Mouse (Mus musculus) stomach, embryonic 14.5 days (tissue): ENCODE results near the gene Lemd2. TPM values are rescaled to one million over a fixed set of nuclear protein-coding genes. Genes with fewer than 3 reads are reported as not detected.

Experiments used
- ATAC-seq: fragments of 200-750 bp; cut with Nextera tagmentation; 2 replicates; pipeline ENCODE4 v1.8.0; 2017; ENCODE audit warnings: low read depth, moderate TSS enrichment; ENCODE audit not compliant: insufficient number of reproducible peaks, insufficient read depth, low FRiP score
- H3K27ac ChIP-seq: fragments of 300-500 bp; sonication (generic); 2 replicates; pipeline ENCODE4 v1.5.1; 2014; ENCODE audit warnings: mild to moderate bottlenecking, low read length, moderate library complexity, mixed read lengths
- H3K27me3 ChIP-seq: fragments of 300-500 bp; sonication (generic); 2 replicates; pipeline ENCODE4 v1.6.1; 2014; ENCODE audit warnings: low read length, control low read depth, mixed read lengths; ENCODE audit not compliant: control insufficient read depth, insufficient read depth
- H3K36me3 ChIP-seq: fragments of 300-500 bp; sonication (generic); 2 replicates; pipeline ENCODE4 v1.6.1; 2014; ENCODE audit warnings: mild to moderate bottlenecking, control low read depth, low read length, moderate library complexity, mixed read lengths; ENCODE audit not compliant: control insufficient read depth, insufficient read depth
- H3K4me1 ChIP-seq: fragments of 300-500 bp; sonication (generic); 2 replicates; pipeline ENCODE4 v1.6.1; 2014; ENCODE audit warnings: low read length, control low read depth, mixed read lengths; ENCODE audit not compliant: control insufficient read depth, insufficient read depth
- H3K4me2 ChIP-seq: fragments of 300-500 bp; sonication (generic); replicated peaks from 2 replicates; pipeline ENCODE4 v1.6.1; 2014; ENCODE audit warnings: low read depth, low read length, control low read depth
- H3K4me3 ChIP-seq: fragments of 300-500 bp; sonication (generic); 2 replicates; pipeline ENCODE4 v1.5.1; 2014; ENCODE audit warnings: low read depth, low read length, control low read depth
- H3K9ac ChIP-seq: fragments of 300-500 bp; sonication (generic); replicated peaks from 2 replicates; pipeline ENCODE4 v1.6.1; 2014; ENCODE audit warnings: low read depth, mild to moderate bottlenecking, control low read depth, low read length, moderate library complexity, mixed read lengths
- H3K9me3 ChIP-seq: fragments of 300-500 bp; sonication (generic); 2 replicates; pipeline ENCODE4 v1.6.1; 2016; ENCODE audit warnings: low read depth, low read length, control low read depth; ENCODE audit not compliant: control insufficient read depth
- WGBS: fragments of 180-500 bp; shearing (Covaris S2); extraction: QIAGEN DNeasy Blood & Tissue Kit; methylation state at CpG from one replicate; pipeline ENCODE4 v1.1.7; 2014; 5-methylcytosine and 5-hydroxymethylcytosine counted together
- polyA plus RNA-seq: library from polyadenylated mRNA; unstranded; fragments of >200 nt; fragmentation: Nextera tagmentation; extraction: Ambion mirVana; gene quantifications from 2 replicates; pipeline ENCODE4 v1.2.1, GENCODE M21; 2014

The Lemd2 gene
- polyA plus RNA-seq, 1 experiment from 2014 or later = 11.3 TPM

DNA sequence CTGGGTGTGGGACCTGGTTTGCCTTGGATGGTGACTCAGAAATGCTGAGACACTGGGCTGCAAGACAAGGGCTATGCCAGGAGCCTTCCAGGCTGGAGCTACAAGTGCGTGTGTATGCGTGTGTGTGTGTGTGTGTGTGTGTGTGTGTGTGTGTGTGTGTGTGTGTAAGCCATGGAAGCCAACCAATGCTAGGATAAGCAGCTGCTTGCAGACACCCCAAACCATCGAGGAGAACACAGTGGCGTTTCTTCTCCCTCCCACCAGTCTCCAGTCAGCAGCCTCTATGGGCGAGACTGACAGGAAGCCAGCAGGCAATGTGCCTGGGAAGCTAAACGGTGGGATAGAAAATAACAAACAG, 26.9 kb upstream of the Lemd2 start:
- Histone ChIP-seq H3K36me3 (no peaks in the 10 kb centered on the region), H3K4me2 (no peak overlapping the region), H3K9ac (no peak overlapping the region), H3K27ac (no peak overlapping the region), H3K27me3 (no peaks in the 10 kb centered on the region), H3K4me1 (no peaks in the 10 kb centered on the region), H3K9me3 (no peaks in the 10 kb centered on the region), H3K4me3 (no peak overlapping the region)
- no peak for ATAC-seq
- WGBS = 59% methylated on average over 6 of the region's 6 CpGs

DNA sequence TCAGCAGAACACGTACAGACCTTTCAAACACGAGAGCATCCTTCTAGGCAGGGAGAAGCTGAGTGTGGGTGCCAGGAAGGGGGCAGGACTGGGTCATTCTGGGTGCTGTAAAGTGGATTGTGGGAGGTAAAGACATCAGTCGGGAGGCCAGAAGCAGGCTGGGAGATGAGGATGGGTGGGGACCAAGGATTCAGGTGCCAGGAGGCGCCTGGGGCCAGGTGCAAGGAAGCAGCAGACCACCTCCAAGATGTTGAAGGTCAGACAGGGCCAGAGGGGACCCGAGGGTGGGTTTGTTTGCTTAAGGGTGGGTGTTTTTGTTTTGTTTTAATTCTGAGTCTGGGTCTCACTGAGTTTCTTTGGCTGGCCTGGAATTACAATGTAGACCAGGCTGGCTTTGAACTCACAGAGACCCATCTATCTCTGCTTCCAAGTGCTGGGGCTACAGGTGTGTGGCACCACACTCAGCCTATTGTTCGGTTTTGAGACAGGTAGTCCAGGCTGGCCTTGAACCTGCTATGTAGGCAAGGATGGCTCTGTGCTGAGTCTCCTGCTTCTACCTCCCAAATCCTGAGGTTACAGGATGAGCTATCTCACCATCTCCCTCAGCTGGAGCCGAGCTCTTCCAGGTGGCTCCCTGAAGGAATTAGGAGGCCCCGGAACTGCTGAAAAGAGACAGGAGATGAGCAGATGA, 26.3 kb upstream of the Lemd2 start:
- 54% methylated on average over 8 of the region's 8 CpGs for WGBS
- Histone ChIP-seq H3K27ac (no peak overlapping the region), H3K36me3 (no peaks in the 10 kb centered on the region), H3K4me3 (no peak overlapping the region), H3K4me1 (no peaks in the 10 kb centered on the region), H3K9ac (no peak overlapping the region), H3K9me3 (no peaks in the 10 kb centered on the region), H3K27me3 (no peaks in the 10 kb centered on the region), H3K4me2 (no peak overlapping the region)
- ATAC-seq = no peak

DNA sequence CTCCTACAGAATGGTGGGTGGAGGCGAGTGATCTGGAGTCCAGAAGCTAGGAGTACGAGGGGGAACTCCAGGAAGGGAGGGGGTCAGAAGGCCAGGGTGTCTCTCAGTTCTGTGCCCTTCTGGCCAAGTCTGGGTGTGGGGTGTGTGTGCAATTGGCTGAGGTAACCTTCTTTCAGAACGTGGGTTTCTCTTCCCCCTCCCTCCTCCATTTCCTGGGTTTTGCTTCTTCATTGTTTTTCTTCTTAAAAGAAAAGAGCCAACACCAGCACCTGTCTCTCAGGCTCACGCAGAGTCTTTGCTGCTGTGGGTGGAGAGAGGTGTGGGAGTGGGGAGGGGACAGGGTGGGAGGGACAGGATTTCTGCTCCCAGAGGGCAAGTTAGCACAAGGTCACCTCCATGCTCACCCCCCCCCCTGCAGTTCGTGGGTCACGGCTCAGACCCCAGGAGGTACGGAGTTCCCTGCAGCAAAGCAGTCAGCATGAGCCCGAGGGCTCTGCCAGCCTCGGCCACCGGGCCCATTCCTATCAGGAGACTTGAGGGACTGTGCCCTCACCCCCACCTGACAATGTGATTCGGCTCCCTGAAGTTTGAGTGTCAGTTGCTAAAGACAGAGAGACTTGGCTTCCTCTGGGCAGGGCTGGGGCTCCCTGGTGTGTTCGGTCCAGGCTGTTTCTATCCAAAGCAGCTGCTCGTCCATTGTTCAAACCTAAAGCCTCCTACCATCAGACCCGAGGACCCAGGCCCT, 25.6 kb upstream of the Lemd2 start:
- Histone ChIP-seq H3K9me3 (no peaks in the 10 kb centered on the region), H3K27me3 (no peaks in the 10 kb centered on the region), H3K27ac (no peak overlapping the region), H3K36me3 (no peaks in the 10 kb centered on the region), H3K9ac (no peak overlapping the region), H3K4me1 (no peaks in the 10 kb centered on the region), H3K4me2 (no peak overlapping the region), H3K4me3 (no peak overlapping the region)
- ATAC-seq = no peak
- 32% methylated on average over 13 of the region's 14 CpGs for WGBS

DNA sequence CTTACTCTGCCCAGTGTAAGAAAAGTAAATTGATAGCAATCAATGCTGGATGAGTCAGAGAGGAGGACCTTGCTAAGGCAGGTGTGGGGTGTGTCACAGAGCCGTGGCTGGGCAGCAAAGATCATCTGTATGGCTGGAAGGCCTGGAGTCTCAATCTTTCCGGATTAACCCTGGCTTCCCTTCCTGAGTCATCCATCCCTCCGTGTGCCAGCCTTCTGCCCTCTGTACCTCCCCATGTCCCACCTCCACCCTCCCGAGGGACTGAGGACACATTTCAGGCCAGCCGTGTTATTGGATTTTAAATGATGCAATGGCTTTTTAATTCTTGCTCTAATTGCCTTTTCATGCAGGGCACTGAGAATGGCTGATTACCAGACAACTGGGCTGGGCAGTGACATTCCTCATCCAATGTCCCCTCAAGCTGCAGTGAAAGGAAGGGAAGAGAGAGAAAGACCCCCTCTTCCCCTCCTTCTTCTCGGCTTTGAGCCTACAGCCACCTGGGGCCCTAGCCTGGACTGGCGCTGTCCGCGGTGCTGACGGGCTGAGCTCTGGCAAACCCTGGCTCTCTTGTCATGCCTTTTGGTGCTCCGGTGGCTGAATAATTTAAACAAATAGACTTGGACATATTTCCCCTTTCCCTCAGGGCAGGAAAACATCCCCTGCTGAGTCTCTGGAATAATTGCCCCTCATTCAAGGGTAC, 24.1 kb upstream of the Lemd2 start:
- Histone ChIP-seq H3K4me2 (no peak overlapping the region), H3K9me3 (no peaks in the 10 kb centered on the region), H3K9ac (no peak overlapping the region), H3K4me1 (no peaks in the 10 kb centered on the region), H3K27ac (no peak overlapping the region), H3K36me3 (no peaks in the 10 kb centered on the region), H3K27me3 (no peaks in the 10 kb centered on the region), H3K4me3 (no peak overlapping the region)
- 22% methylated on average over 11 of the region's 11 CpGs for WGBS
- no peak for ATAC-seq

DNA sequence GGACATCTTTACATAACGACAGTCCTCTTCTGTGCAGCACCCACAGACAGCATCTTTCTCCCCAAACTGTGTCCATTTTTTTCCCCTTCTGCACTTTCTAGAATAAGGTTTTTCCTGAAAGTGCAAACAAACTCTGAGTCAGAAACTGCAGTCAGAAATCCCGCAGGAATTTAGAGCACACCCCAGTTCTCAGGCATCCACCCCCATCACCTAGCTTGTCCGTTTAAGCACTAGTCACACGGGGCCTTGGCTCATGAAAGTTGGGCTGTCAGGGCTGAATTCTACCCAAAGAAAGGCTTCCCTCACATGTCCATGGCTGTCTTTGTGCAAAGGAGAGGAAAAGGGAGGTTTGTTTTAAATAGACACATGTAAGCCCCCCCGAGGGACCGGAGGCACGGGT, 23.0 kb upstream of the Lemd2 start:
- Histone ChIP-seq H3K27ac (no peak overlapping the region), H3K4me3 (no peak overlapping the region), H3K4me1 (no peaks in the 10 kb centered on the region), H3K36me3 (no peaks in the 10 kb centered on the region), H3K9ac (no peak overlapping the region), H3K4me2 (no peak overlapping the region), H3K9me3 (no peaks in the 10 kb centered on the region), H3K27me3 (no peaks in the 10 kb centered on the region)
- 64% methylated on average over 7 of the region's 7 CpGs for WGBS
- ATAC-seq = no peak

DNA sequence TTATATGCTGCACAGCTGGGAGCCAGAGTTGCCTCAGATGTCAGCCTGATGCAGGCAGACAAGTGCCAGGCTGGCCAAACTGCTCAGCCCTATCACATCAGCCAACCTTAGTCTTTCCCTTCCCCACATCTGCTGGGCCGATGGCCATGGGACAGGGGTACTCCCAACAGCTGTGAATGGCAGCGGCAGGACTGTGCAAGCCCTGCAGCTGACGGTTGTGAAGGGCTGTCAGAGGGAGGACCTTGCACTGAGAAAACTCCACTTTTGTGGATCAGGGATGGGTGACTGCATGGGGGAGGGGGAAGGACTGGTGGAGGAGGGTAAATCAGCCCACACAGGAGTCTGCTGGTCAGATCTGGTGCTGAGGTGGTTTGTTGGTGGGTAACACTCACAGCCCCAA, 22.4 kb upstream of the Lemd2 start:
- Histone ChIP-seq H3K27me3 (no peaks in the 10 kb centered on the region), H3K36me3 (no peaks in the 10 kb centered on the region), H3K4me3 (no peak overlapping the region), H3K4me2 (no peak overlapping the region), H3K9me3 (no peaks in the 10 kb centered on the region), H3K4me1 (no peaks in the 10 kb centered on the region), H3K9ac (no peak overlapping the region), H3K27ac (no peak overlapping the region)
- WGBS = 39% methylated on average over 3 of the region's 3 CpGs
- no peak for ATAC-seq

DNA sequence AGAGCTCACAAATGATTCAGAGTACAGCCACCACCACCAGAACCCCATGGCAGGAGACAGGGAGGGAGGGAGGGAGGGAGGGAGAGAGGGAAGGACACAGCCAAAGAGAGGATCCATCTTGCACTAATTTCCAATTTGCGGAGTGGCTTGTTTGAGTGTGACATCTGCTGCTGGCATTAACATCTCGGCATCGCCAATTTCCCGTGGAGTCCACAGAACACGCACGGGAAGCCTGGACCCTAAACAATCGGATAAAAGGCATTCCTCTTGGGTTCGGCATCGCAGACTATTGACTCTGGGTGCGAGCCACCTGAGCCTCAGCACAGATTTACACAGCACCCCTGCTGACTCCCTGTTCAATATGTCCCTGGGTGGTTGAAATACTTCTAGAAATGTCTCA, 21.5 kb upstream of the Lemd2 start:
- 71% methylated on average over 10 of the region's 10 CpGs for WGBS
- no peak overlapping the region for H3K27ac ChIP-seq
- ATAC-seq = no peak
- H3K9me3 ChIP-seq = no peaks in the 10 kb centered on the region
- no peaks in the 10 kb centered on the region for H3K27me3 ChIP-seq
- H3K36me3 ChIP-seq = no peaks in the 10 kb centered on the region
- H3K4me3 ChIP-seq = no peak overlapping the region
- H3K4me1 ChIP-seq = no peaks in the 10 kb centered on the region
- no peak overlapping the region for H3K9ac ChIP-seq
- H3K4me2 ChIP-seq = no peak overlapping the region

DNA sequence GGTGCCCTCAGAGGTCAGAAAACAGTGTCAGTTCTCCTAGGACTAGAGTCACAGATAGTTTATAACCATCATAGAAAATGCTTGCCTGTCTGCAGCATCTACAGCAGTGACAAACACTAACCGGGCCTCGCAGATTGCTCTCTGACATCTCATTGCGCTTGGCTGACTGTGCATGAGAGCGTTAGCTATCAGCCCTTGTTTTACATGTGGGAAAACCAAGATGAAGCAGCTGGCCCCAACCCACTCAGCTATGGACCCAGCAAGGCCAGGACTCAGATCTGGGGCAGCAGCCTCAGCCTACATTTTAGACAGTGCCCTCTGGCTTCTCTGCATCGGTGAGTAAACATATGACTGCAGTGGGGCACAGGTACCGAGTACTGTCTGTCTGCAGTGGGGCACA, 19.6 kb upstream of the Lemd2 start:
- 89% methylated on average over 6 of the region's 6 CpGs for WGBS

More for the DNA sequence above, 19.6 kb upstream of the Lemd2 start:
- Histone ChIP-seq H3K9ac (no peak overlapping the region), H3K4me3 (no peak overlapping the region), H3K4me1 (no peaks in the 10 kb centered on the region), H3K27me3 (no peaks in the 10 kb centered on the region), H3K9me3 (no peaks in the 10 kb centered on the region), H3K27ac (no peak overlapping the region), H3K36me3 (no peaks in the 10 kb centered on the region), H3K4me2 (no peak overlapping the region)
- ATAC-seq = no peak
